Mouse (Mus musculus) left cerebral cortex, adult 11 months (tissue): ENCODE measurements around the gene 4930539E08Rik.

Source experiments
- DNase-seq: peaks from one replicate; pipeline ENCODE4 v3.0.0; 2022; ENCODE audit warnings: low spot score

4930539E08Rik gene

GRCm38 (mm10) chr17:28856030-28856429 is 59.1 kb downstream of the 4930539E08Rik start:
- no peak for DNase-seq

- no peak for DNase-seq
Observed at GRCm38 (mm10) chr17:28855166-28855885, 59.8 kb downstream of the 4930539E08Rik start.

GRCm38 (mm10) chr17:28854377-28854776 is 60.7 kb downstream of the 4930539E08Rik start:
- no peak for DNase-seq

- no peak for DNase-seq
Observed at GRCm38 (mm10) chr17:28850511-28850910, 64.6 kb downstream of the 4930539E08Rik start.

GRCm38 (mm10) chr17:28846974-28847617 is 68.0 kb downstream of the 4930539E08Rik start:
- DNase-seq = no peak
